Mouse (Mus musculus) MEL (cell line): ENCODE measurements at regions not wholly inside any gene's neighbourhood (a gene's known extent, or its start where the extent isn't known, plus 50 kb on each side); places are given as distances from the start of the nearest gene placed in this dataset.

Source experiments
- DNase-seq: peaks from one replicate; pipeline ENCODE4 v3.0.0; 2011; ENCODE audit warnings: low read depth, low spot score
- H3K27ac ChIP-seq: 2 replicates; pipeline ENCODE4 v1.5.1; 2012; ENCODE audit warnings: low read depth, mild to moderate bottlenecking, control low read depth, low read length, moderate library complexity; ENCODE audit not compliant: control insufficient read depth
- H3K27me3 ChIP-seq, 2 experiments: fragments of 150-350 bp in 1 of 2; sonication (generic) in 1 of 2; 2 replicates each; pipeline ENCODE4 v1.6.1; 2012; ENCODE audit warnings: low read length in 2 of 2, mild to moderate bottlenecking in 2 of 2, improper control_type of control experiment in 1 of 2, moderate library complexity in 1 of 2; ENCODE audit not compliant: insufficient read depth in 2 of 2, control insufficient read depth in 1 of 2
- H3K36me3 ChIP-seq, 2 experiments: 2 replicates each; pipeline ENCODE4 v1.6.1; 2012 to 2014; ENCODE audit warnings: low read length in 2 of 2, improper control_type of control experiment in 1 of 2, inconsistent platforms in 1 of 2, mild to moderate bottlenecking in 1 of 2; ENCODE audit not compliant: insufficient read depth in 2 of 2, control insufficient read depth in 1 of 2
- H3K4me1 ChIP-seq, 2 experiments: fragments of 150-350 bp in 1 of 2; sonication (generic) in 1 of 2; 2 replicates each; pipeline ENCODE4 v1.6.1; 2012; ENCODE audit warnings: low read length in 2 of 2, improper control_type of control experiment in 1 of 2, mild to moderate bottlenecking in 1 of 2; ENCODE audit not compliant: insufficient read depth in 2 of 2, control insufficient read depth in 1 of 2
- H3K4me3 ChIP-seq, 2 experiments: fragments of 150-350 bp in 1 of 2; sonication (generic) in 1 of 2; 2 replicates each; pipeline ENCODE4 v1.5.1; 2012; ENCODE audit warnings: low read depth in 2 of 2, low read length in 2 of 2, mild to moderate bottlenecking in 2 of 2, moderate library complexity in 2 of 2, control low read depth in 1 of 2, improper control_type of control experiment in 1 of 2; ENCODE audit not compliant: control insufficient read depth in 1 of 2, insufficient read depth in 1 of 2
- H3K79me2 ChIP-seq: 2 replicates; pipeline ENCODE4 v1.6.1; 2012; ENCODE audit warnings: mild to moderate bottlenecking, low read length, moderate library complexity; ENCODE audit not compliant: control insufficient read depth, poor library complexity, insufficient read depth
- H3K9ac ChIP-seq: 2 replicates; pipeline ENCODE4 v1.6.1; 2012; ENCODE audit warnings: low read depth, mild to moderate bottlenecking, control low read depth, low read length, moderate library complexity; ENCODE audit not compliant: control insufficient read depth, poor library complexity, severe bottlenecking
- H3K9me3 ChIP-seq: fragments of 150-350 bp; sonication (generic); replicated peaks from 2 replicates; pipeline ENCODE4 v1.6.1; 2012; ENCODE audit warnings: mild to moderate bottlenecking, low read length, improper control_type of control experiment, moderate library complexity; ENCODE audit not compliant: insufficient read depth
- BHLHE40 ChIP-seq: IDR thresholded peaks from 2 replicates; pipeline ENCODE4 v1.6.1; 2012; ENCODE audit warnings: low read depth, mild to moderate bottlenecking, inconsistent platforms, low read length, improper control_type of control experiment, borderline replicate concordance
- CTCF ChIP-seq, 3 experiments: IDR thresholded peaks in 2 of 3; conservative IDR thresholded peaks in 1 of 3; 2 replicates each; pipeline ENCODE4 v1.5.1; 2011 to 2012; ENCODE audit warnings: low read length in 3 of 3, low read depth in 2 of 3, mild to moderate bottlenecking in 2 of 3, improper control_type of control experiment in 1 of 3, inconsistent platforms in 1 of 3, mixed read lengths in 1 of 3, moderate library complexity in 1 of 3; ENCODE audit not compliant: control insufficient read depth in 1 of 3, insufficient read depth in 1 of 3, poor library complexity in 1 of 3, severe bottlenecking in 1 of 3
- ELF1 ChIP-seq: IDR thresholded peaks from 2 replicates; pipeline ENCODE4 v1.6.1; 2014; ENCODE audit warnings: low read depth, mild to moderate bottlenecking, inconsistent platforms, low read length, improper control_type of control experiment, moderate library complexity
- ETS1 ChIP-seq: IDR thresholded peaks from 2 replicates; pipeline ENCODE4 v1.6.1; 2012; ENCODE audit warnings: low read depth, mild to moderate bottlenecking, inconsistent platforms, low read length, improper control_type of control experiment, moderate library complexity
- GABPA ChIP-seq: IDR thresholded peaks from 2 replicates; pipeline ENCODE4 v1.6.1; 2012; ENCODE audit warnings: low read depth, mild to moderate bottlenecking, inconsistent platforms, low read length, improper control_type of control experiment, moderate library complexity
- HCFC1 ChIP-seq: IDR thresholded peaks from 2 replicates; pipeline ENCODE4 v1.6.1; 2012; ENCODE audit warnings: low read depth, mild to moderate bottlenecking, inconsistent platforms, low read length, improper control_type of control experiment, moderate library complexity
- KAT2A ChIP-seq: conservative IDR thresholded peaks from 2 replicates; pipeline ENCODE4 v1.6.1; 2012; ENCODE audit warnings: low read depth, low read length, improper control_type of control experiment, inconsistent platforms
- MAX ChIP-seq: IDR thresholded peaks from 2 replicates; pipeline ENCODE4 v1.6.1; 2011; ENCODE audit warnings: low read length, improper control_type of control experiment
- MAZ ChIP-seq: IDR thresholded peaks from 2 replicates; pipeline ENCODE4 v1.6.1; 2012; ENCODE audit warnings: low read depth, mild to moderate bottlenecking, inconsistent platforms, low read length, improper control_type of control experiment
- MEF2A ChIP-seq: IDR thresholded peaks from 2 replicates; pipeline ENCODE4 v1.6.1; 2014; ENCODE audit warnings: low read depth, mild to moderate bottlenecking, inconsistent platforms, low read length, improper control_type of control experiment; ENCODE audit not compliant: poor library complexity, insufficient replicate concordance, severe bottlenecking; ENCODE audit errors: extremely low read depth
- MXI1 ChIP-seq: IDR thresholded peaks from 2 replicates; pipeline ENCODE4 v1.6.1; 2011; ENCODE audit warnings: mild to moderate bottlenecking, low read depth, low read length, improper control_type of control experiment
- MYC ChIP-seq: IDR thresholded peaks from 2 replicates; pipeline ENCODE4 v1.6.1; 2011; ENCODE audit warnings: low read depth, mild to moderate bottlenecking, low read length, improper control_type of control experiment, moderate library complexity
- NELFE ChIP-seq: IDR thresholded peaks from 2 replicates; pipeline ENCODE4 v1.6.1; 2011; ENCODE audit warnings: low read depth, low read length, improper control_type of control experiment
- NRF1 ChIP-seq: IDR thresholded peaks from 2 replicates; pipeline ENCODE4 v1.6.1; 2014; ENCODE audit warnings: low read depth, mild to moderate bottlenecking, inconsistent platforms, low read length, improper control_type of control experiment, moderate library complexity; ENCODE audit not compliant: poor library complexity, insufficient read depth, severe bottlenecking
- POLR2A ChIP-seq, 2 experiments: IDR thresholded peaks; 2 replicates each; pipeline ENCODE4 v1.6.1; 2011 to 2012; ENCODE audit warnings: low read length in 2 of 2, mild to moderate bottlenecking in 2 of 2, control low read depth in 1 of 2, improper control_type of control experiment in 1 of 2, low read depth in 1 of 2, moderate library complexity in 1 of 2; ENCODE audit not compliant: control insufficient read depth in 1 of 2, insufficient read depth in 1 of 2, poor library complexity in 1 of 2
- POLR2AphosphoS2 ChIP-seq: IDR thresholded peaks from 2 replicates; pipeline ENCODE4 v1.6.1; 2011; ENCODE audit warnings: low read length, improper control_type of control experiment
- RAD21 ChIP-seq: IDR thresholded peaks from 2 replicates; pipeline ENCODE4 v1.6.1; 2011; ENCODE audit warnings: mild to moderate bottlenecking, low read depth, low read length, improper control_type of control experiment
- RCOR1 ChIP-seq: IDR thresholded peaks from 2 replicates; pipeline ENCODE4 v1.6.1; 2012; ENCODE audit warnings: low read depth, mild to moderate bottlenecking, inconsistent platforms, low read length, improper control_type of control experiment
- SIN3A ChIP-seq: IDR thresholded peaks from 2 replicates; pipeline ENCODE4 v1.6.1; 2012; ENCODE audit warnings: low read length, improper control_type of control experiment, inconsistent platforms
- TAL1 ChIP-seq: IDR thresholded peaks from 2 replicates; pipeline ENCODE4 v1.6.1; 2012; ENCODE audit warnings: mild to moderate bottlenecking, inconsistent platforms, low read length, moderate library complexity, mixed read lengths
- TCF12 ChIP-seq: IDR thresholded peaks from 2 replicates; pipeline ENCODE4 v1.6.1; 2014; ENCODE audit warnings: low read depth, mild to moderate bottlenecking, inconsistent platforms, low read length, improper control_type of control experiment, moderate library complexity
- USF1 ChIP-seq: IDR thresholded peaks from 2 replicates; pipeline ENCODE4 v1.6.1; 2014; ENCODE audit warnings: low read depth, mild to moderate bottlenecking, inconsistent platforms, low read length, improper control_type of control experiment, moderate library complexity
- USF2 ChIP-seq, 2 experiments: IDR thresholded peaks; 2 replicates each; pipeline ENCODE4 v1.6.1; 2011 to 2012; ENCODE audit warnings: improper control_type of control experiment in 2 of 2, low read length in 2 of 2, borderline replicate concordance in 1 of 2, inconsistent platforms in 1 of 2, low read depth in 1 of 2, mild to moderate bottlenecking in 1 of 2; ENCODE audit not compliant: insufficient read depth in 1 of 2
- ZMIZ1 ChIP-seq: IDR thresholded peaks from 2 replicates; pipeline ENCODE4 v1.6.1; 2012; ENCODE audit warnings: low read depth, mild to moderate bottlenecking, inconsistent platforms, low read length, improper control_type of control experiment, moderate library complexity
- ZNF384 ChIP-seq: IDR thresholded peaks from 2 replicates; pipeline ENCODE4 v1.6.1; 2012; ENCODE audit warnings: low read depth, mild to moderate bottlenecking, inconsistent platforms, low read length, improper control_type of control experiment

GRCm38 (mm10) chr9:14215171-14215782, 59.6 kb upstream of the Sesn3 start:
- Histone ChIP-seq H3K9ac (no peak overlapping the region), H3K79me2 (no peaks in the 10 kb centered on the region), H3K9me3 (no peaks in the 10 kb centered on the region), H3K27me3 (peaks cover 2 to 6% of the 10 kb centered on the region in 2 experiments), H3K4me1 (no peaks in the 10 kb centered on the region), H3K36me3 (no peaks in the 10 kb centered on the region), H3K4me3 (no peak overlapping the region), H3K27ac (no peak overlapping the region)
- TF ChIP-seq RCOR1 (no peak), HCFC1 (no peak), MYC (no peak), KAT2A (no peak), ZNF384 (no peak), NRF1 (no peak), MAZ (no peak), SIN3A (no peak), MXI1 (no peak), MAX (no peak), ELF1 (no peak), CTCF (IDR thresholded peaks at IDR 0.05 in 2 of 3, conservative IDR thresholded peaks at IDR 0.05 in 1 of 3; ENCODE audit: control insufficient read depth in 1 of 3, insufficient read depth in 1 of 3, low read depth in 2 of 3, low read length in 3 of 3, poor library complexity in 1 of 3, severe bottlenecking in 1 of 3) (no peak), BHLHE40 (no peak), POLR2A (IDR thresholded peaks at IDR 0.05; ENCODE audit: control insufficient read depth in 1 of 2, insufficient read depth in 1 of 2, low read depth in 1 of 2, low read length in 2 of 2, poor library complexity in 1 of 2) (no peak), ZMIZ1 (no peak)
- DNase-seq: no peak

DNA sequence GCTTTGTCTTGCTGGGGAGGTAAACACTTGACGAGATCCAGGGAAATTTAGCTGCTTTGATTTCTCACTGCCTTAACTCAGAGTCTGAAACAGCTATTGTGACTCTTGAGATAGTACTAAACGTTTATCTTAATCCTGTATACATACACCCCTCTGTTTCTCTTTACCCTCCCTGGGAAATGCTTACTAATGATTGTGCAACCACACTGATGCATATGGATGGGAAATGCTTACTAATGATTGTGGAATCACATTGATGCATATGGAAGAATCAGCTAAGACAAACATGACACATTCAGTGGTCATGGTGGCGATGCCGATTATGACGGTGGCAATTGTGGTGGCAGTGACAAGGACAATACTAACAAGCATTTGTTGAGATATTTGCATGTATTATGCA, 58.9 kb upstream of the Sesn3 start:
- no peaks in the 10 kb centered on the region for H3K9me3 ChIP-seq
- no peak overlapping the region for H3K4me3 ChIP-seq
- H3K36me3 ChIP-seq: no peaks in the 10 kb centered on the region
- no peaks in the 10 kb centered on the region for H3K4me1 ChIP-seq
- no peaks in the 10 kb centered on the region for H3K79me2 ChIP-seq
- H3K27ac ChIP-seq: no peak overlapping the region
- no peak for DNase-seq
- TF ChIP-seq POLR2AphosphoS2 (no peak), BHLHE40 (no peak), NRF1 (no peak), TCF12 (no peak), KAT2A (no peak), USF1 (no peak), TAL1 (no peak), SIN3A (no peak), RCOR1 (no peak), RAD21 (no peak), NELFE (no peak), USF2 (IDR thresholded peaks at IDR 0.05; ENCODE audit: borderline replicate concordance in 1 of 2, insufficient read depth in 1 of 2, low read depth in 1 of 2, low read length in 2 of 2) (no peak), ZNF384 (no peak), MAZ (no peak), MEF2A (no peak), POLR2A (IDR thresholded peaks at IDR 0.05; ENCODE audit: control insufficient read depth in 1 of 2, insufficient read depth in 1 of 2, low read depth in 1 of 2, low read length in 2 of 2, poor library complexity in 1 of 2) (no peak), GABPA (no peak), ETS1 (no peak)
- H3K27me3 ChIP-seq: peaks cover 4 to 6% of the 10 kb centered on the region in 2 experiments
- no peak overlapping the region for H3K9ac ChIP-seq
